ENCODE assay signal across 25 mouse cellular contexts in the genomic region with DNA sequence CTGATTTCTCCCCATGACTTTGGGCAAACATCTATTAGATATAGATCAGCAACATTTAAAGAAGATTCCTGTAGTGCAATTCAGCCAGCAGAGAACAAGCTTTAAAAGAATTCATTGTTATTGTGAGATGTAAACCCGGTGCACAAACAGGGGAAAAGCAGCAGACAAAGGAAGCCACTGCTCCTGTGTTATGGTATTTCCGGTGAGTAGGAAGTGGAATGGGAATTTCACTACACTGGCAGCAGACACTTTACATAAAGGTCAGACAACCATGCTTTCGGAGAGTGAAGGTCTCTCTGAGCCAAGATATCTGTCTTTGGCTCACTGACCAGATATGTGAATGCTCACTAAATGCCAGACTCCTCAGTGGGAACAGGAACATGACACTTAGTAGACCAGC. TPM values are rescaled to one million over a fixed set of nuclear protein-coding genes. Genes with fewer than 3 reads are reported as not detected.
"Had no signal": no experiment of that assay in that cellular context is flagged by ENCODE, and none has a peak within 500 bp of the region (broad histone marks: within the 10 kb centered on the region; RNA-seq: fewer than 3 reads in every experiment).

No protein-coding gene starts in this region.

- H3K27ac ChIP-seq: heart, embryonic 10.5 days; hindbrain, embryonic 10.5 days; hindbrain, embryonic 12.5 days; hindbrain, embryonic 14.5 days; intestine, embryonic 15.5 days; layer of hippocampus, adult 2 months; left cerebral cortex, adult 2 months; limb, embryonic 12.5 days had no signal

- H3K4me3 ChIP-seq: heart, embryonic 10.5 days; heart, embryonic 12.5 days; hindbrain, embryonic 10.5 days; hindbrain, embryonic 12.5 days; intestine, embryonic 15.5 days; layer of hippocampus, adult 2 months; left cerebral cortex, adult 2 months; limb, embryonic 12.5 days had no signal

- H3K4me2 ChIP-seq: heart, embryonic 12.5 days; hindbrain, embryonic 12.5 days; hindbrain, embryonic 14.5 days; intestine, embryonic 15.5 days; limb, embryonic 12.5 days; liver, embryonic 11.5 days had no signal

- ATAC-seq: hindbrain, embryonic 16.5 days; inflammation-experienced regulatory T-cells, adult 6 months; intestine, embryonic 15.5 days; intestine, postnatal 0 days had no signal

- H3K9ac ChIP-seq: heart, embryonic 12.5 days; hindbrain, embryonic 12.5 days; hindbrain, embryonic 14.5 days; intestine, embryonic 15.5 days; limb, embryonic 12.5 days had no signal

- H3K4me1 ChIP-seq: heart, embryonic 10.5 days; heart, embryonic 12.5 days; hindbrain, embryonic 10.5 days; hindbrain, embryonic 12.5 days; intestine, embryonic 15.5 days; limb, embryonic 12.5 days had no signal

- DNase-seq: gastrocnemius, postnatal 25 days; heart, adult 18-20 months; heart, postnatal 10 days; heart, postnatal 4 days; kidney, adult 18-20 months; kidney, adult 8-10 months; kidney, postnatal 10 days; kidney, postnatal 25 days; liver had no signal

- H3K36me3 ChIP-seq: heart, embryonic 10.5 days; heart, embryonic 12.5 days; hindbrain, embryonic 10.5 days; hindbrain, embryonic 12.5 days; intestine, embryonic 15.5 days; limb, embryonic 12.5 days had no signal

- H3K9me3 ChIP-seq: heart, embryonic 10.5 days; heart, embryonic 12.5 days; hindbrain, embryonic 10.5 days; hindbrain, embryonic 12.5 days; intestine, embryonic 15.5 days; limb, embryonic 12.5 days had no signal

- H3K27me3 ChIP-seq: heart, embryonic 12.5 days; hindbrain, embryonic 12.5 days; intestine, embryonic 15.5 days; limb, embryonic 12.5 days had no signal

RNA-seq across cellular contexts. Expression of a gene that starts 33.1 kb away (rescaled TPM):
- polyA plus RNA-seq: heart, embryonic 12.5 days; heart, embryonic 16.5 days; hindbrain, embryonic 10.5 days; hindbrain, embryonic 12.5 days; hindbrain, embryonic 14.5 days; hindbrain, embryonic 16.5 days; inflammation-experienced regulatory T-cells, adult 6 months; intestine, embryonic 15.5 days; intestine, postnatal 0 days; kidney, embryonic 14.5 days; kidney, embryonic 16.5 days; limb, embryonic 12.5 days; liver, embryonic 11.5 days had no signal
